Comparison of ENCODE assay signal across 10 mouse cellular contexts in the genomic region with DNA sequence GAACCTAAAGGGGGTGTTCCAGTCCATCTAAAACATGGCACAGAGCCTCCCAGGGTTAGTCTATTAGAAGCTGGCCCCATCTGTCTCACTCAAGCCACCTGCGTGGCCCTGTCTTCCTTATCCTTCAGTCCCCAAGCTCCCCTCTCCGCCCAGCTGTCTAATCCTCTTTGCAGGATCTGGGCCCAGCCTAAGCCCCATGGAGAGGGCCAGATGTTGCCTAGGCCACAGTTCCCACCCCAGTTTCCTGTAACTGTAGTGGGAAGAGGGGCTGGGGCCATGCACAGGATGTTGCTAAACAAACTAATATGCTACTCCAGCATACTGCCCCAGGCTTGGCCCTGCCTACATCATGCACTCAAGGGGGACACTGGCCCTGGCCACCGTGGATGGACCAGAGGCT.
DNase-seq lines count a peak whose midpoint lies in the region; ATAC-seq and TF ChIP-seq lines count a peak whose summit lies in the region.
"Had no signal": no experiment of that assay in that cellular context is flagged by ENCODE, and none has a peak within 500 bp of the region (broad histone marks: within the 10 kb centered on the region; RNA-seq: fewer than 3 reads in every experiment).

No protein-coding gene starts in this region.

- no peaks in the 10 kb centered on the region for H3K27me3 ChIP-seq in forebrain, embryonic 13.5 days
- H3K27me3 ChIP-seq in forebrain, embryonic 15.5 days: no peaks in the 10 kb centered on the region
- H3K27me3 ChIP-seq in lung, embryonic 16.5 days (ENCODE audit: control insufficient read depth, insufficient read depth, low read depth, low read length): no peaks in the 10 kb centered on the region
- H3K27me3 ChIP-seq in hindbrain, embryonic 16.5 days (replicated peaks; ENCODE audit: control insufficient read depth, insufficient read depth, low read length): no peaks in the 10 kb centered on the region
- no peaks in the 10 kb centered on the region for H3K27me3 ChIP-seq in midbrain, embryonic 16.5 days (ENCODE audit: control insufficient read depth, insufficient read depth, low read depth, low read length)

- TF ChIP-seq CTCF in lung, adult 2 months (IDR thresholded peaks at IDR 0.05; ENCODE audit: insufficient read depth, low read length): no peak

- H3K36me3 ChIP-seq in forebrain, embryonic 13.5 days (ENCODE audit: poor library complexity, severe bottlenecking): peaks cover 93% of the 10 kb centered on the region
- H3K36me3 ChIP-seq in forebrain, embryonic 15.5 days: peaks cover 33% of the 10 kb centered on the region
- H3K36me3 ChIP-seq in lung, embryonic 16.5 days (ENCODE audit: control insufficient read depth, insufficient read depth, low read length): peaks cover 21% of the 10 kb centered on the region
- H3K36me3 ChIP-seq in hindbrain, embryonic 16.5 days (ENCODE audit: control insufficient read depth, insufficient read depth, low read length): peaks cover 10% of the 10 kb centered on the region
- H3K36me3 ChIP-seq in midbrain, embryonic 16.5 days (ENCODE audit: control insufficient read depth, insufficient read depth, low read length): peaks cover 14% of the 10 kb centered on the region; the same call in 1 of the 2 replicates

- ATAC-seq in forebrain, embryonic 13.5 days: no peak
- ATAC-seq in forebrain, embryonic 15.5 days (replicated peaks): no peak
- peak; percentile 75 for ATAC-seq in lung, embryonic 16.5 days (ENCODE audit: low read depth)
- ATAC-seq in hindbrain, embryonic 16.5 days: peak; percentile 24; the same call in 1 of the 2 replicates
- no peak for ATAC-seq in midbrain, embryonic 16.5 days

- H3K4me1 ChIP-seq in forebrain, embryonic 13.5 days: peaks cover 54% of the 10 kb centered on the region
- H3K4me1 ChIP-seq in forebrain, embryonic 15.5 days: peaks cover 27% of the 10 kb centered on the region
- peaks cover 5% of the 10 kb centered on the region for H3K4me1 ChIP-seq in lung, embryonic 16.5 days (replicated peaks; ENCODE audit: control insufficient read depth, insufficient read depth, low read length)
- H3K4me1 ChIP-seq in lung, adult 2 months (ENCODE audit: control insufficient read depth, insufficient read depth, low read length): peaks cover 6% of the 10 kb centered on the region; the same call in 1 of the 2 replicates
- H3K4me1 ChIP-seq in hindbrain, embryonic 16.5 days (ENCODE audit: control insufficient read depth, insufficient read depth, low read depth, low read length): peaks cover 14% of the 10 kb centered on the region
- peaks cover 23% of the 10 kb centered on the region for H3K4me1 ChIP-seq in midbrain, embryonic 16.5 days (ENCODE audit: control insufficient read depth, insufficient read depth, low read length)

- DNase-seq in lung, adult 2 months: no peak
- no peak for DNase-seq in cerebellum, adult 9-11 months
- DNase-seq in cerebellum, adult 11-12 months: no peak
- DNase-seq: B cell, adult 2 months; cerebellum, postnatal 10 days had no signal

- H3K4me2 ChIP-seq in forebrain, embryonic 13.5 days: no peak overlapping the region
- no peak overlapping the region for H3K4me2 ChIP-seq in forebrain, embryonic 15.5 days (replicated peaks)
- H3K4me2 ChIP-seq in lung, embryonic 16.5 days (ENCODE audit: low read depth, low read length): no peak overlapping the region
- no peak overlapping the region for H3K4me2 ChIP-seq in hindbrain, embryonic 16.5 days (ENCODE audit: low read length)
- H3K4me2 ChIP-seq in midbrain, embryonic 16.5 days (ENCODE audit: low read length): no peak overlapping the region

- no peak for TF ChIP-seq POLR2A in lung, adult 2 months (IDR thresholded peaks at IDR 0.05; ENCODE audit: borderline replicate concordance, extremely low read depth, low read depth, low read length)

- 44% methylated on average over 3 of the region's 3 CpGs for WGBS in forebrain, embryonic 13.5 days
- 36% methylated on average over 3 of the region's 3 CpGs for WGBS in forebrain, embryonic 15.5 days
- WGBS in lung, embryonic 16.5 days: 58% methylated on average over 3 of the region's 3 CpGs
- 36% methylated on average over 3 of the region's 3 CpGs for WGBS in lung, adult 2 months
- WGBS in hindbrain, embryonic 16.5 days: 47% methylated on average over 3 of the region's 3 CpGs
- WGBS in midbrain, embryonic 16.5 days: 22% methylated on average over 3 of the region's 3 CpGs

- peak overlapping the region; percentile 63 for H3K27ac ChIP-seq in forebrain, embryonic 13.5 days
- H3K27ac ChIP-seq in forebrain, embryonic 15.5 days (replicated peaks): no peak overlapping the region
- H3K27ac ChIP-seq in lung, embryonic 16.5 days (ENCODE audit: low read length): 0 out of 2 replicates have a peak overlapping the region, but pooled peaks have one; percentile 40
- H3K27ac ChIP-seq in hindbrain, embryonic 16.5 days (ENCODE audit: low read depth, low read length): peak overlapping the region; percentile 29; the same call in 1 of the 2 replicates
- H3K27ac ChIP-seq in midbrain, embryonic 16.5 days (ENCODE audit: low read length): peak overlapping the region; percentile 47

- no peaks in the 10 kb centered on the region for H3K9me3 ChIP-seq in forebrain, embryonic 13.5 days (replicated peaks)
- no peaks in the 10 kb centered on the region for H3K9me3 ChIP-seq in forebrain, embryonic 15.5 days
- H3K9me3 ChIP-seq in lung, embryonic 16.5 days (ENCODE audit: control insufficient read depth, low read length): no peaks in the 10 kb centered on the region
- no peaks in the 10 kb centered on the region for H3K9me3 ChIP-seq in hindbrain, embryonic 16.5 days (ENCODE audit: control insufficient read depth, low read length)
- H3K9me3 ChIP-seq in midbrain, embryonic 16.5 days (replicated peaks; ENCODE audit: control insufficient read depth, low read length, poor library complexity, severe bottlenecking): no peaks in the 10 kb centered on the region

- H3K4me3 ChIP-seq in forebrain, embryonic 13.5 days: no peak overlapping the region
- H3K4me3 ChIP-seq in forebrain, embryonic 15.5 days: no peak overlapping the region
- no peak overlapping the region for H3K4me3 ChIP-seq in lung, embryonic 16.5 days (ENCODE audit: low read length)
- H3K4me3 ChIP-seq in lung, adult 2 months (replicated peaks; ENCODE audit: extremely low read depth, low read depth, low read length): no peak overlapping the region
- H3K4me3 ChIP-seq in hindbrain, embryonic 16.5 days (ENCODE audit: low read length): no peak overlapping the region
- H3K4me3 ChIP-seq in midbrain, embryonic 16.5 days (ENCODE audit: low read depth, low read length): no peak overlapping the region

- peak overlapping the region; percentile 30; the same call in 1 of the 2 replicates for H3K9ac ChIP-seq in forebrain, embryonic 13.5 days
- H3K9ac ChIP-seq in forebrain, embryonic 15.5 days (replicated peaks): no peak overlapping the region
- H3K9ac ChIP-seq in lung, embryonic 16.5 days (ENCODE audit: low read length): no peak overlapping the region
- no peak overlapping the region for H3K9ac ChIP-seq in hindbrain, embryonic 16.5 days (ENCODE audit: low read depth, low read length)
- H3K9ac ChIP-seq in midbrain, embryonic 16.5 days (ENCODE audit: low read depth, low read length): no peak overlapping the region

Comparison
In these comparisons a context has a peak if more than half of its experiments do, and no peak if none do; other contexts are left out.
1. ATAC-seq: peak in lung, embryonic 16.5 days (single experiment) and hindbrain, embryonic 16.5 days (single experiment); none in forebrain, embryonic 13.5 days (single experiment), forebrain, embryonic 15.5 days (single experiment) and midbrain, embryonic 16.5 days (single experiment).